Mouse (Mus musculus): ENCODE data around the gene Map2k1. TPM values are rescaled to one million over a fixed set of nuclear protein-coding genes. Genes with fewer than 3 reads are reported as not detected.
"Not testable (repeated sequence)": the region's sequence is repeated elsewhere in the genome, so short reads cannot be mapped to it uniquely, and the experiment has no call there.

Map2k1 gene
- total RNA-seq, 2 experiments from 2014 or later: 49.4 to 54.3 TPM

DNA sequence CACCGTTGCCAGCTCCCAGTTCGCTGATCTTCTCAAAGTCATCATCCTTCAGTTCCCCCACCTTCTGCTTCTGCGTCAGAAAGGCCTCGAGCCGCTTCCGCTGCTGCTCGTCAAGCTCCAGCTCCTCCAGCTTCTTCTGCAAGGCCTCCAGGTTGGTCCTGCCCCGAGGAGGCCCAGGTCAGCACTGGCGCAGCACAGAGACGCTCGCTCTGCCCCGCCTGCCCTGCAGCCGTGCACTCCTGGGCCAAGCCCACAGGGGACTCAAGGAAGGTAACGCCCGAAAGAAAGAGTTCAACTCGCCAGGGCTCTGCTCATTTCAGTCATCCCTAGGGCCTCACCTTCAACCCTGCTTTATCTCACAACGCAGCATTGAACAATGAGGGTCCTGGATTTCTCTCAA lies 39.0 kb downstream of the Map2k1 start:
- no peak for DNase-seq (ENCODE audit: low spot score in 2 of 2)

DNA sequence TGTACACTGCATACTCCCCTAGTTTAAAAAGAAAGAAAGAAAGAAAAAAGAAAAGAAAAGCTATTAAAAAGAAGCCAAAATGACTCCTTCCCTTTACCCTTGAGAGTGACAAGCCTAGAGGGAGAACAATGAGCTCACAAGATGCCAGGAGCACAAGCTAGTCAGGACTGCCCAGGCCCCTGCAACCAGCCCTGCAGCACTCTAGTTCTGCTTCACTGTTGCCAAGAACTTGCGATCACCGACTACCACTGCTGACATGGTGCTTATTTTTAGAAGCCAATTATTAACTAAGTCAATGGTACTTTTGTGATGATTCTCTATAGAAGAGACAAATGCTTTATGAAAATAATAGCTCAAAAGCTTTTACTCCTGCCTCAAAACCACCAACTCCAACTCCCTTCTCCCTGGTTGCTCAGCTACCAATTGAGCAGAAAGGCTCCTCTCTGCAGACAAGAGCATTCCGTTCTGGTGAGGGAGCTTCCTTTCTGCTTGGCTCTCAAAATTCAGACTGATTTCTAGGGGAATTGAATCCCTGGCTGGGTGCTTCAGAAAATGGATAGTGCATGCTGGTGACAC lies 45.8 kb downstream of the Map2k1 start:
- DNase-seq (ENCODE audit: low spot score in 2 of 2): no peak

DNA sequence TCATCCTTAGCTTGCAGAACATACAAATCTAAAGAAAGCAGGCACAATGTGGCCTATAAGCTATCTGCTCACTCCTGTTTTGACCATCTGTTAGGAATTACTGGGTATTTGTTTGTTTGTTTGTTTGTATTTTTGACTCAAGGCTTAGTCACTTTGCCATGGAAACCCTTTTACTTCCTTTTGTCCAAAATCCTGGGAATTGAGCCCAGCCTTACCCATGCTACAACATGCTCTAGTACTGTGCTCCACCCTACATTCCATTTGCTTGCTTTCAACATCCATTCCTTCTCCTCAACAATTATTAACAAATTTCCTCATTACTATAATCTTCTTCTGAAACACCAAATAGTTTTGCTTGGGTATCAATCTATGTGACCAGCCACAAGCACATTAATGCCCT lies 50.6 kb downstream of the Map2k1 start:
- DNase-seq (ENCODE audit: low spot score in 2 of 2): no peak

DNA sequence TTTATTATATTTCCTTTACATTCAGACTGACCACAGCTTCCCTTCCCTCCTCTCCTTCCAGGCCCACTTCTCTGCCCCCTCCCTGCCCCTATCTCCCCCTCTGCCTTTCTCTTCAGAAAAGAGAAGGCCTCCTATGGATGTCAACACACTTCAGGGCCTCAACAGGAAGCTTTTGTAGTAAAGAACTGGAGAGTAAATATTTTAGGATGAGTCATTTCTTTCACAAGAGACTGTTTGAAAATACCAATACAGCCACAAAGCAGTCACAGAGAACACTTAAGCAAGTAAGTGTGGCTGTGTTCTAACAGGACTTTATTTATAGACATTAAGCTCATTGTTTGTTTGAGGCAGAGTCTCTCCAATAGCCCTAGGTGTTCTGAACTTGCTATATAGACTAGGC lies 51.1 kb downstream of the Map2k1 start:
- DNase-seq (ENCODE audit: low spot score in 2 of 2): no peak

DNA sequence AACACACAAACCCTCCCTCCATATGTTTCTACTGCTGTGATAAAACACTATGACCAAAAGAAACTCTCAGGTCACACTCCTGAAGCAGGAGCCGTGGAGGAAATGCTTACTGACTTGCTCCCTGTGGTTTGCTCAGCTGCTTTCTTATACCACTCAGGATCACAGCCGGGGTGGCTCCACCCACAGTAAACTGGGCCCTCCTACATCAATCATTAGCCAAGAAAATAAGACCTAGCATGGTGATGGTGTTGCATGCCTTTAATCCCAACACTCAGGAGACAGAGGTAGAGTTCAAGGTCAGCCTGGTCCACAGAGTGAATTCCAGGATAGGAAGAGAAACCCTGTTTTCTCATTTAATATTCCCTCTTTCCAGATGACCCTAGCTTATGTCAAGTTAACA lies 53.5 kb downstream of the Map2k1 start:
- DNase-seq (ENCODE audit: low spot score in 2 of 2): no peak

DNA sequence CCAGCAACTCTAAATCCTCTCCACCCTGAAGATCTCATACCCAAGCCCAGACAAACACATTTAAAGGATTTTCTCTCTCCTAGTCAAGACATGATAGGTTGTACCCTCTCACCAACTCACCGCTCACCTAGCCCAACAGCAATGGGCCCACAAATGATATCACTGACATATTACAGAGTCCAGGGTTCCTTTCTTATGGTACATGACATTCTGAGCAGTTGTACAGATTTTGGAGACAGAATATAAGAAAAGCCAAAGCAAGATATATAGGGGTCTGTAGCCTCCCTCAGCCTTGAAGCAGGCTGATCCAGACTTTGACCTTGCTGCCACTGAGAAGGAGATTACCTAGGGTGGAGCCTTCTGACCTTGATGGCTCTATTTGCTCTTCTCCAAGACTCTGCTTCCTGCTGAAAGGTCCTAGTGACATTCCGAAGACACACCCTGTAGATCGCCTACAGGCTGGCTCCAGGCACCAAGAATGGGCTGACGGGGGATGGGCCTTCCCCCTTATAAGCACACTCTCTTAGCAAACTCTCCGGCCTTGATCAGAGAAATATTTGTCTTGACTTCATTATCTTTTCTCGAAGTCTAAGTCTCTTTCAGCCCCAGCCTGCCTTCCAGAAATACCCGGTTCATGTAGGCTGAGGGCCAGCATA lies 54.5 kb downstream of the Map2k1 start:
- DNase-seq (ENCODE audit: low spot score in 2 of 2): not testable (repeated sequence)

DNA sequence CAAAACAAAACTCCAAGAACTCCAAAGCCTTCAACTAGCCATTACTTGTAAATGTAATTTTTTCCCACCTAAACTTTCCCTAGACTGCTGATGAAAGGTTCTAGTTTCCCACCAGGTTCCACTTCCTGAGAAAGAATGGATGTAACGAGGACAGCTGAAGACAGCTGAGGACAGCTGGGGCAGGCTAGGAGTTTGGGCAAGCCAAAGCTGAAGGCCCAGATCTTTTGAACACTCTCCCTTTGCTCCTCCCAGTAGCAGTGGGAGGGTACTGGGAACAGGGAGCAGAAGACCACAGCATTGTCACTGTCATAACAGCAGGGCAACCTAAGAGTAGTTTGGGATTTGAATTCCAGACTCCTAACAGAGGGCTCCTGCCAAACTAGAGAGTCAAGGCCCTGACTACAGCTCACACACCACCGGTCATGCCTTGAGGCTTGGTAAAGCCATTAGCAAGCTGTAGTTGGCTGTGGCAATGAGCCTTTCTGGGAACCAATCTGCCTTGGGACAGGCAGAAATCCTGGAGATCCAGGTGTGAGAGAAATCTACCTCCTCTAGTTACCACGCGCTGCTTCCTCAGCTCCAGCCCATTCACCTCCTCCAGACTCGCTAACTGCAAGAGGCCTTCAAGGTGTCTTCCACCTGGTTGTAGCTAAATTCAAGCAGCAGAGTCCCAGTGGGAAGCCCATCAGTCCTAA lies 55.2 kb downstream of the Map2k1 start:
- DNase-seq (ENCODE audit: low spot score in 2 of 2): no peak

DNA sequence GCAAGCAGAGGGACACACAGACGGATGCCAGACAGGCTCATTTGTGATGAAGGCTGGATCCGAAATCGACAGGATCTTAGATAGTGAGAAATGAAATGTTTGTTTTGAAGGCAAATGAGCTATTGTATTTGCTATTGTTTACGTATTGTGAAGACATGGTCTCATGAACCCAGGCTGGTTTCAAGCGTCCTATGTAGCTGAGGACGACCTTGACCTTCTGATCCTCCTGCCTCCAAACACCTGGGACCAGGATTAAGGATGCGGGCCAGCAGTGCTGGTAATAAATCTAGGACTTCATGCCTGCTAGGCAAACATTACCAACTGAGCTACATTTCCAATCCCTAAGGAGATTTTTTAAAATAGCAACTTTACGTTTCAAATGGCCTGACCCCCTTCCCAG lies 55.9 kb downstream of the Map2k1 start:
- DNase-seq (ENCODE audit: low spot score in 2 of 2): no peak

DNA sequence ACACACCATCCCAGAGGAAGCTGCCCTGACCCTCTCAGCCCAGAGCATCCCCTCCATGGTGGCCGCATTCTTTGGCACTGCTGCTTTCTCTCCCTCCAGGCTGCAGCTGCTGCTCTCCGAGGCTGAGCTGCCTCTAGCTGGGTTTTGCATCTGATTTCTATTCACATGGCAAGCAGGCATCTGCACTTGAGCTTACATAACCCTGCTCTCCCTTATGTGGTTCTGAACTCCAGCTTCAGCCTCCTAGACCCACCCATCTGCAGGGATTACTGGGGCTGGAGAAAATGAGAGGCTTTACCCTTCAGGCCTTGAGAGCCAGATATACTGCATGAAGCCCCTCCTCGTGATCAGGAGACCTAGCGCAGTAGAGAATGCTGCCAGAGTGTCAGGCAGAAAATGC lies 57.9 kb downstream of the Map2k1 start:
- DNase-seq (ENCODE audit: low spot score in 2 of 2): no peak

DNA sequence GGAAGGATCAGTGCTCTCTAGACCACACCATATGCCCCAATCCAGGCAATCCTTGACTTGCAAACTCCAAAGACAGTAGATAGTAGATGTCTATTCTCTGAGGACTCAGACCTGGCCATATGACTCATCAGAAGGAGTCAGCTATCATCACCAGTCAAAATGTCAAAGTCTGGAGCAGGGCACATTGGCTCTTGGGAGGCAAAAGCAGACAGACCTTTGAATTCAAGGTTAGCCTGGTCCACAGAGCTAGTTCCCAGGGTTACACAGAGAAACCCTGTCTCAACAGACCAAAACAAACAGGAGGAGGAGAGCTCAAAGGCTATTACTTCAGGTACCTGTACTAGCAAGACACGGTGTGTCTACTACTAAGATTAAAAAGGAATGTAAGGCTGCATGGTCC lies 59.6 kb downstream of the Map2k1 start:
- DNase-seq (ENCODE audit: low spot score in 2 of 2): no peak

DNA sequence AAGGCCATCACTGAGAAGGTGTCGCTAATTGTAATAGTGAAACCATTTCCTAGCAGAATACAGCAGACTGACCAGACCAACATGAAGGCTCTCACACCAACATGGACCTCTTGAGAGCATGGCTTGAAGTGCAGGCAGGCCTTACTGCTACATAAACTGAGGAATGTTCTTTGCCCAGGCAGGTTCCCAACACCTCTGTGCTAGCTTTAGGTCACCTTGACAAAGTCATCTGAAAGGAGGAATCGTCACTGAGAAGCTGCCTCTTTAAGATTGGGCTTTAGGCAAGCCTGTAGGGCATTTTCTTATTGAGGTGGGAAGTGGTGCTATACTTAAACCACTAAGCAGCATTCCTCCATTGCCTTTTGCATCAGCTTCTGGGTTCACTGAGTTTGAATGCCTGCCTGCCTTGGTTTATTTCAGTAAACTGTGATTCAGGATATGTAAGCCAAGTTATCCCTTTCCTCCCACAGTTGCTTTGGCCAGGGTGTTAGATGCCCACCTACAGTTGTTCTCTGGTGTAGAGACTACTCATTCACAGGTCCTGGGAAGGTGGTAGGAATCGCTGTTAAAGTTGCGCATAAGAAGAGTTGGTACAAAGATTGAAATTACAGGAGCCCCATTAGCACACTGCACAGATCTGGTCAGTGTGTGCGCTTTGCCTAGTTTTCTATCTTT lies 69.1 kb downstream of the Map2k1 start:
- DNase-seq (ENCODE audit: low spot score in 2 of 2): no peak

DNA sequence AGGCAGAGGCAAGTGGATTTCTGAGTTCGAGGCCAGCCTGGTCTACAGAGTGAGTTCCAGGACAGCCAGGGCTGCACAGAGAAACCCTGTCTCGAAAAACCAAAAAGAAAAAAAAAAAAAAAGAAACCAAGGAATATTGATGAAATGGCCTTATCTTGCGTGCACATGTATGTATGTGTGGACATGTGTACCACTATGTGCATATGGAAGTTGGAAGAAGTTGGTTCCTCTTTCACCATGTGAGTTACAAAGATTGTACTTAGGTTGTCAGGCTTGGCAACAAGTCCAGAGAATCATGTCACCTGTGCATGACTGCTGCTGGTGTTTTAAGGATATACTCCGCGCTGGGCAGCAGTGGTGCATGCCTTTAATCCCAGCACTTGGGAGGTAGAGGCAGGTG lies 70.1 kb downstream of the Map2k1 start:
- not testable (repeated sequence) for DNase-seq (ENCODE audit: low spot score in 2 of 2)

DNA sequence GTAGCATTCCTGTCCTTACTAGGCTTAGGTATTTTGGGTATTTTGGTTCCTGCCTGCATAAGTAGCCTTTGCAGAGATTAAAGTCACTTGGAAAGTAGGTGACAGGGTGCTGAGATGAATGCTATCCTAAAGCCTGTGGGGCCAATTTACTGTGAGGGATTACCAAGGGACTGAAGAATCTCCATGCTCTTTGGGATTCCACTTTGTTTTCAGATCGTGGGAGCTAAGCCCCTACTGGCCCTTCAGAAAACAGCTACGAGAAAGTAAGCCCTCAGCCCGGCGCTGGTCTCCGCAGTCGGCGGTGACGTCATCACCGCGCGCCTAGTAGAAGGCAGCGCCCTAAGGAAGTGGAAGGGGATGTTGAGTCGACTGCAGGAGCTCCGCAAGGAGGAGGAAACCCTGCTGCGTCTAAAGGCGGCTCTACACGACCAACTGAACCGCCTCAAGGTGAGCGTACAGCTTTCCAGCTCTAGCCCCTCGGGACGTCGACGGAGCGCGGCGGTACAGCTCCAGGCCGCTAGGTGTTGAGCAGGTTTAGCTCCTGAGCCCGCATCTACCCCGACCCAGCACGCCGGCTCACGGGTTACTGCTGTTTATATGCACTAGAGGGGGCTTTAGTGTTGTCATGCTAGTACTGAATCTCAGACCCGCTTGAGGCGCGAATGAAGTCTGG lies 74.3 kb downstream of the Map2k1 start, which contains the start of gene Snapc5:
Gene Snapc5 (plus strand): TSS at position 301 of the 673 bp plus-strand sequence.
- DNase-seq (ENCODE audit: low spot score in 2 of 2): peak; percentile 51 to 72

DNA sequence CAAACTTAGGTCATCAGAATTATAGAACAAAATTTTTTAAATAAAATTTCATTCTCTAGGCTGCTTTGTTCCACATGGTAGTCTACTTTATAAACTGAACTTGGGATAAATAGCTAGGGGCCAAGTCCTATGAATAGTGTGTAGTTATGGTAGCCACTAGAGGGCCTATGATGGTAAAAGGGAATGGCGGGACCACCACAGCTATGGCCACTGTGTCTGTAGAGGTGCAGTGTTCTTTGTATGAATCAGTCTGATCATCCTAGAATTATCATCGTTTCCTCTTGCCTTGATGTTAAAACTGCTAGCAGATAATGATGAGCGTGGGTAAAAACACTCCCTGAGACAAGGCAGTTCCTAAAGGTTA lies 74.8 kb downstream of the Map2k1 start:
- no peak for DNase-seq (ENCODE audit: low spot score in 2 of 2)

DNA sequence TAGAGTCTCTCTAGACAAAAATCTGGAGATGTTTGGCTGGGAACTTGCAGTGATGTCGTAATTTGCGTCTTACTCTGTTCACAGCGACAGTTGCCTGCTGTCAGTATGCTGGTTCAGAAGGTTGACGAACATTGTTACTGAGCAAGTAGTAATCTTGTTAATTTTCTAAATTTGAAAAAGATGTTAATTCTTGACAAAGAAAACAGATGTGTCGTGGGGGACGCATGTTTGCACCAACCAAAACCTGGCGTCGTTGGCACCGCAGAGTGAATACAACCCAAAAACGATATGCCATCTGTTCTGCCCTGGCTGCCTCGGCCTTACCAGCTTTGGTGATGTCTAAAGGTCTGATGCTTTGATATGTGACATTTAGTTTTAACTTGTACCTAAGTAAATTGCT lies 78.1 kb downstream of the Map2k1 start:
- DNase-seq (ENCODE audit: low spot score in 2 of 2): no peak

DNA sequence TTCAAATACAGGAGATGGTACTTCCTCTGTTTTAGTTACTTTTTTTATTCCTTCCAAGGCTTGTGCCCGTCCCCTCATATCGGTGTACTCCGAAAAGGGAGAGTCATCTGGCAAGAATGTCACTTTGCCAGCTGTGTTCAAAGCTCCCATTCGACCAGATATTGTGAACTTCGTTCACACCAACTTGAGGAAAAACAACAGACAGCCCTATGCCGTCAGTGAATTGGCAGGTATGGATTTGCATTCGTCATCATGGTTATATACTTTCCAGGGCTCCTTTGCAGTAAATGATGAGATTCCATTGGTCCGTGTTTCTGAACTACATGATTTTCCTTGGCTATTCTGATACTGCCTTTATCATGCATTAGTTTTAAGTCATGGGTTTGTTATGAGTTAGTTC lies 78.7 kb downstream of the Map2k1 start:
- no peak for DNase-seq (ENCODE audit: low spot score in 2 of 2)

DNA sequence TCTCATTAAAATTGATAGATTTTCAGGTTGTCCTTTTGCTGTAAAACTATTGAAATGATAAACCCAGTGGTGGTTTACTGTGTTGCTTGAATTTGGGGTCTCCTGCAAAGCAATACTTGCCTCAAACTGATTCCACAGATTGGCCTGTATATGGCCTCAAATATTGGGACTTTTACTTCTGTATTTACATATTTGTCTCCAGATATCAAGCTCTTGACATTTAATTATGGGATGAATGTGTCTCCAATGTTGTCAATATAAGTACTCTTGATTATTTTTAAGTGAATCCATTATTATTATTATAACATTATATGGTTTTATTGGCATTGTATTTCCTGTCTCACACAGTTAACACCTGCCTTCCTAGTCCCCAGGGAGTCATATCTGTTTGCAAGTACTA lies 79.1 kb downstream of the Map2k1 start:
- DNase-seq (ENCODE audit: low spot score in 2 of 2): no peak

DNA sequence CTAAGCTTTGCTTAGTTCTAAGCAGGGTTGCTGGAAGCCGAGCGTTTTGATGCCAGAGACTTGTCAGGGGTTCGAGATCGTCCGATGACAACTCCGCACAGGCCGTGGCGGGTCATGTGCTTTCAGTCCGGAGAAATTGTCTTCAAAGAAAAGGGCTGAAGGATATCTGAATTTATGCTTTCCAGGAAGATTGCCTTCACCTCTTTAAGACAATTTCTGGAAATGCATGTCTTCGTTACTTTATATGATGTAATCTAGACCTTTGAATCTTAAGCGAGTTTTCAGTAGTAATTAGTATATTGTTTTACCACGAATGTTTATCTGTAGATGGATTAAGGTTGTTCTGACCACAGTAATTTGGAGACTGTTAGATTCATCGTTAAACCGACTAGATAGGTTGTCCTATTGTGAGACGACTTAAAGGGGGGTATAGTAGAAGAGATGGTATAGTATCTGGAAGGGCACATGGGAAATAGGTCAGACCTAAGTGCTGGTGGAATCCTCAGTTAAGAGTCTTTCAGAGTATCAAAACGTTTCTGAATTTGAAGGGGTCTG lies 79.7 kb downstream of the Map2k1 start:
- DNase-seq (ENCODE audit: low spot score in 2 of 2): no peak

DNA sequence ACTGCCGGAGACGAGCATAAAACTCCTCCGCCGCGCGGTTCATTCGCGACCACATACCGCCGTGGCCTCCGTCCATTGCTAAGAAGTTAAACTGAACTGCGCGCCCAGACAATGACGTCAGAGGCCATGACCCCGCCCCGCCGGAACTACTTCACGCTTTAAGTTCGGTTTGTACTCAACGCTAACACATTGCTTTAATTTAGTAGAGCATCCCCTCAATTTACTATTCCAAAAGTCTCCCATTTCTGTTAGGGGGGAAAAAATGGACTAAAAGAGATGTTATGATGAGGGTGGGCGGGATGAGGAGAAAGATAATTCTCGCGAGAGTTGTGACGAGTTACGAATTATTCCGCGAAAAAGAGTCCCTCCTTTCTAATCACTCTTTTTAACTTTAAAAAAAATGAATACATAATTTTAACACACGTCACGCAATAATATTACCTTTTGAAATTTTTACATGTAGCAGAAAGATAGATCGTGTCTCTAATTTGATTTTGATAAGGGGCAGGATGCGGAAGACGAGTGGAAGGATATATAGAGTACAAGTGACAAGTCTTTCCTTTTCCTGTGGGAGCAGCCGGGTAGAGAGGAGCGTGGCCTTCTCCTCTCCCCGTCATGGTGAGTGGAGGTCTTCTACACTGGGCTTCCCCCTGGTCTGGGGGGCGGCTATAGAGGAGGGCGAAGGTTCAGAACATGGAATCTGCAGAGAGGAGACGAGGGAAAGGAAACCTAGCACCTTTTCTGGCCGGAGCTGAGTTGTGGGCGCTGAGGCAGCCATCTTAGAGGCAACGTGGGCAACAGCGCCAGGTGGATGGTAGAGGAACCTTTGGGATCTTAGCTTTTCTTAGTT lies 80.4 kb downstream of the Map2k1 start, which contains the start of the genes Zwilch and Rpl4:
Gene Zwilch (minus strand): TSS at position 289 of the 850 bp plus-strand sequence.
Gene Rpl4 (plus strand): TSS at position 560 of the 850 bp plus-strand sequence.
- DNase-seq (ENCODE audit: low spot score in 2 of 2): peak; percentile 59 to 63
